Mouse (Mus musculus) limb, embryonic 12.5 days (tissue): ENCODE measurements around the gene Il15. TPM values are rescaled to one million over a fixed set of nuclear protein-coding genes. Genes with fewer than 3 reads are reported as not detected.

ENCODE experiments used
- ATAC-seq: fragments of 200-750 bp; cut with Nextera tagmentation; 2 replicates; pipeline ENCODE4 v1.8.0; 2017; ENCODE audit warnings: low read depth, moderate TSS enrichment; ENCODE audit not compliant: insufficient number of reproducible peaks, insufficient read depth, low FRiP score, low TSS enrichment
- H3K27ac ChIP-seq: fragments of 300-500 bp; sonication (generic); 2 replicates; pipeline ENCODE4 v1.5.1; 2016; ENCODE audit warnings: mild to moderate bottlenecking, moderate library complexity
- H3K27me3 ChIP-seq: fragments of 300-500 bp; sonication (generic); 2 replicates; pipeline ENCODE4 v1.6.1; 2016; ENCODE audit warnings: mild to moderate bottlenecking, moderate library complexity
- H3K36me3 ChIP-seq: fragments of 300-500 bp; sonication (generic); 2 replicates; pipeline ENCODE4 v1.6.1; 2016; ENCODE audit warnings: mild to moderate bottlenecking, moderate library complexity
- H3K4me1 ChIP-seq: fragments of 300-500 bp; sonication (generic); replicated peaks from 2 replicates; pipeline ENCODE4 v1.6.1; 2016
- H3K4me2 ChIP-seq: fragments of 300-500 bp; sonication (generic); 2 replicates; pipeline ENCODE4 v1.6.1; 2016; ENCODE audit warnings: mild to moderate bottlenecking, moderate library complexity
- H3K4me3 ChIP-seq: fragments of 300-500 bp; sonication (generic); replicated peaks from 2 replicates; pipeline ENCODE4 v1.5.1; 2016; ENCODE audit warnings: mild to moderate bottlenecking
- H3K9ac ChIP-seq: fragments of 300-500 bp; sonication (generic); replicated peaks from 2 replicates; pipeline ENCODE4 v1.6.1; 2016; ENCODE audit warnings: mild to moderate bottlenecking, moderate library complexity
- H3K9me3 ChIP-seq: fragments of 300-500 bp; sonication (generic); 2 replicates; pipeline ENCODE4 v1.6.1; 2016; ENCODE audit warnings: mild to moderate bottlenecking, moderate library complexity
- WGBS: fragments of 180-500 bp; shearing (Covaris S2); methylation state at CpG from one replicate; pipeline ENCODE4 v1.1.7; 2016; 5-methylcytosine and 5-hydroxymethylcytosine counted together
- polyA plus RNA-seq: library from polyadenylated mRNA; unstranded; fragments of >200 nt; fragmentation: Nextera tagmentation; extraction: Ambion mirVana; gene quantifications from 2 replicates; pipeline ENCODE4 v1.2.1, GENCODE M21; 2016

The Il15 gene
- polyA plus RNA-seq, 1 experiment from 2014 or later, result 3.1 TPM

DNA sequence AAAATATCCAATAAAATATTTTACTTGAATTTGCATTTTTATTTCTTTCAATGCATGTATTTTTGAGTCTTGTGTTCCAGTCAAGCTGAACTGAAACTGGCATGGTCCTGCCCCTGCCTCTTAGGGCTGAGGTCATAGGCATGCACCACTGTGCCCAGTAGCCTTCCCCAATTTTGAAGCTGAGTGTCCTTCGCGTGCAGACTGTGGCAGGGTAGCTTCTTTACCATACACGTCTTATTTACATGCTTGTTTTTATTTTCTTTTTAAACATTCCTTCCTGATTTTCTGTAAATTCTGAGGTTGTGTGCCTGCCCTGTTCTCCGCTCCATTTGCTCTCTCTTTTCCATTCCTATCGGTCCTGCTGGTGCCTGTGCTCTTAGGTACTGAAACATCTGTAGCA is 111.4 kb downstream of the Il15 start:
- Histone ChIP-seq H3K4me3 (no peak overlapping the region), H3K36me3 (no peaks in the 10 kb centered on the region), H3K27me3 (no peaks in the 10 kb centered on the region), H3K4me2 (no peak overlapping the region), H3K9me3 (no peaks in the 10 kb centered on the region), H3K9ac (no peak overlapping the region), H3K27ac (no peak overlapping the region), H3K4me1 (no peaks in the 10 kb centered on the region)
- WGBS, result 82% methylated on average over 5 of the region's 5 CpGs
- ATAC-seq, result no peak

- Histone ChIP-seq H3K9ac (no peak overlapping the region), H3K27ac (no peak overlapping the region), H3K9me3 (no peaks in the 10 kb centered on the region), H3K4me3 (no peak overlapping the region), H3K4me2 (no peak overlapping the region), H3K36me3 (no peaks in the 10 kb centered on the region), H3K4me1 (no peaks in the 10 kb centered on the region), H3K27me3 (no peaks in the 10 kb centered on the region)
- ATAC-seq, result no peak
- WGBS, result 93% methylated on average over 3 of the region's 3 CpGs
These were observed 117.2 kb downstream of the Il15 start for GRCm38 (mm10) chr8:82285866-82286265.

DNA sequence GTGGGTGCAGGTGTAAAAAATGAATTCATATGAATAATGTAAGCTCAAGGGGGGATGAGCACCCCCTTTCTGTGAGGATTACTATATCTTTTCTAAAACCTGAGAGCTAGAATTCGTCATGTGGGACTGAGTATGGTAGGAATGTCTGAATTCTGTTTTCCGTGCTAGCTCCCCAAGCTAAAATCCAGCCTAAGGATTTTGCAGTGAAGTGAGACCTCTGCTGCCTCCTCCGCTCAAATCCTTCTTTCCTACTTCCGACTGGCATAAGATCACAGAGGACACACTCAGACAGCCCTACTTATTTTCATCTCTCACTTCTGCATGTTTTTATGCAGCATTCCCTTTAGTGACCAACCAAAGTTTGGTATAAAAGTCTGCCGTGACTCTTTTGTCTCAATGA is 121.0 kb downstream of the Il15 start:
- Histone ChIP-seq H3K27ac (no peak overlapping the region), H3K4me3 (no peak overlapping the region), H3K9ac (no peak overlapping the region), H3K27me3 (no peaks in the 10 kb centered on the region), H3K4me2 (no peak overlapping the region), H3K36me3 (no peaks in the 10 kb centered on the region), H3K9me3 (no peaks in the 10 kb centered on the region), H3K4me1 (no peaks in the 10 kb centered on the region)
- no peak for ATAC-seq
- WGBS, result 83% methylated on average over 5 of the region's 5 CpGs
